Mouse (Mus musculus) WW6 (cell line): ENCODE measurements around the gene Itgav.

Source experiments
- DNase-seq: peaks from one replicate; pipeline ENCODE4 v3.0.0-alpha.2; 2013; ENCODE audit warnings: low read depth, low spot score

Itgav gene

DNA sequence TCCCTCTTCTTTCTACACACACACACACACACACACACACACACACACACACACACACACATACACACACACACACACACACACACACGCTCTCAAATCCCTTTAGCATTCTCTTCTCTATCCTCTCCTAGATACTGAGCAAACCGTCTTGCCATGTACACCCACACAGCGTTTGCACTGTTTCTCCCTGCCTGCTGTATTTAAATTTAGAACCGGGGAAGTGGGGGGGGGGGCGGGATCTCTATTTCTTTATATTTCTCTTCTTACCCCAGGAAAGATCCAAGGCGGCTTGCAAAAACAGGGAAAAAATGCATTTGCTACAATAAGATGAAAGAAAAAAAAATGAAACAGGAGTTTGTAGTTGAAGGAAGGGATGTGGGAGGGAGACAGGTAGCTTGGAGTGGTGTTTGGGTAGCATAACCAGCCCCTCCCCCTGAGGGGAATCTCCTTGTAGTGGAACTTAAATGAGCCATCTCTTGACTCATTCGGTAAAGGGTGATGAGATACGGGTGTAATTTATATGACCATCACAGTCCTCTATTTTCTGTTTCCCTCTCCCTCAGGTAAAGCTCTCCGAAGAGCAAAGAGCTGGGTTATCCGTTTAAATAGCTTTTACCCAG lies 89.2 kb downstream of the Itgav start:
- no peak for DNase-seq

- DNase-seq = no peak
These were observed 89.8 kb downstream of the Itgav start for GRCm38 (mm10) chr2:83814009-83814408.

DNA sequence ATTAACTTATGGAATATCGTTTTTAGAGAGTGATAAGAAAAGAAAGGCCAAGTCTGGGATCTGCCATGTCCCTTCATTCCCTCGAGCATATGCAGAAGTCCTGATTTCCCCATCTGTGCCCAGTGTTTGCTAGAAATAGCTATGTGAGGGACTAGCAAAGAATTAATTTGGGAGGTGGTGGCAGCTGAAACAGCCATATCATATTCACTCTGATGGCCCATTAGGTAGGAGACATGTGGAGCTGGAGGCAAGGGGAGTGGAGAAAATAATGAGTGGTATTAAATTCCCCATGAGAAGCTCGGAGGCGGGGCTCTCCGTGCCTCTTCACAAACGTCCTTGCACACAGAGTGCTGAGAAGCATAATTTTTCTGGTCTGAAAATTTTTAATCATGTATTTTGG lies 92.0 kb downstream of the Itgav start:
- no peak for DNase-seq

- DNase-seq = no peak
These were observed 101.0 kb downstream of the Itgav start for GRCm38 (mm10) chr2:83825161-83825560.

DNA sequence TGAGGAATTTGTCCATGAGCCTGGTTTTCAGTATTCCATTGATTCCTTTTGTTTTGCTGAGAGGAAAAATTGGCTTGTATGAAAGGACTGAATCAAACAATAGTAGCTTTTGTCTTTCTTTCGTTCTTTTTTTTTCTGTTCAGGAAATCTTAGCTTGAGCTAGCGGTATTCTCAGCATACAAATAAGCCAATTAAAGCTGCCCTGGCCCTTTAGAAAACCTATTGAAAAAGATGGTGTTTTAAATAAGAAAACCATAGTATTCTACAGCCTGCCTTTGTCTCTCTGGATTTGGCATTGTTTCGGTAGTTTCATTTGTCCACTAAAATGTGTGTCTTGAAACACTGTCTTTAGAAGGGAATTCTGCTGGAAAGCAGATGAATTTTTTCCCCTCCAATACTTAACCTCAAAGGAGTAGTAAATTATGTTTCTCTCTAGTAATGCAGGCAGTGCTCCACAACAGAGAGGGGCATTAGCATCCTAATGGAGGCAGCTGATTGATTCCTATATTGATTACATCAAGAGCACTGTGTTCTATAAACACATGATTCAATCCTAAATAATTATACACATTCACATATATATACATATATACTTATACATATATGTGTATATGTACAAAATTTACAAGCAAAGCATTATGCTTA lies 104.8 kb downstream of the Itgav start:
- DNase-seq = no peak

- no peak for DNase-seq
These were observed 108.7 kb downstream of the Itgav start for GRCm38 (mm10) chr2:83832903-83833302.

GRCm38 (mm10) chr2:83835313-83836070 lies 111.3 kb downstream of the Itgav start:
- DNase-seq = no peak

GRCm38 (mm10) chr2:83848495-83848894 lies 124.3 kb downstream of the Itgav start:
- no peak for DNase-seq

DNA sequence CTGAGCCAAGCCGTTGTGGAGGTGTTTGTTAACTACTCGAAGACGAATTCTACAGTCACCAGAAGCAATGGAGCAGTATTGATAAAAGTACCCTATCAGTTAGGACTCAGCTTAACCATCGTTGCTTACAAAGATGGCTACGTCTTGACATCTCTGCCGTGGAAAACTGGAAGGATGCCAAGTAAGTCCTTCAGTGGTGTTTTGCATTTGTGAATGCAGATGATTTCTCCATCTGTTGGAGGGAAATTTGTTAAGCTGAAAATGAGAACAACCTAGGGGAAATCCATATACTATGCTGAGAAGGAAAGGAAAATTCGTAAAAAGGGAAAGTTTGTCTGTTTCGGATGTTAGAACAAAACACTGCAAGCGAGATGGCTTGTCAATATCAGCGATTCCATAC lies 129.2 kb downstream of the Itgav start:
- no peak for DNase-seq

GRCm38 (mm10) chr2:83856236-83856635 lies 132.0 kb downstream of the Itgav start:
- DNase-seq = no peak
